Mouse (Mus musculus): ENCODE data around the gene Gnl2.
A peak's percentile ranks its signal among the peaks of the same experiment; 100 is the strongest.

The Gnl2 gene

GRCm38 (mm10) chr4:125084403-125085345 lies 68.3 kb downstream of the Gnl2 start, which contains the start of gene Meaf6:
Gene Meaf6, plus strand, starts transcription at chr4:125085134.
- DNase-seq (ENCODE audit: low spot score in 2 of 2) = peak; percentile 92 to 99

DNA sequence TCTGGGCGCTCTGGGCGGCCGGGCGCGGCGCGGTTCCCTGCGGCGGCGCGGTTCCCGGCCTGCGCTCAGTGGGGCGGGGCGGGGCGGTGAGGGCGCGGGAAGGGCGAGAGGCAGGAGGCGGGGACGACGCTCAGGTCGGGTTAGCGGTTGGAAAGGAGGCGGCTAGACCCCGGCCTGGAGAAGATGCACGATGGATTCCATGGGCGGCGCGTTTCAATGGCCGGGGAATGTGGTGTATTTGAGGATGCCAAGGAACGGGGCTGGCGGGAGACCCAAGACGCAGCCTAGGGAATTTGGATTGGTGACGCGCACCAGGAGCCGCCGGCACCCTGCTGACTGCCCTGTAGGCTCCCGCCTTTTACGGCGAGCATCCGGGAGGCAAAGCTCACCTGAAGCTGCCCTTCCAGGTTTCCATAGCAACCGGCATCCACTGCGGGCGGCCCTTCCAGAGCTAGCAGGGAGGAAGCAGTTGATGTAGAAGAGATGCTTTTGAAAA lies 69.0 kb downstream of the Gnl2 start:
- DNase-seq (ENCODE audit: low spot score in 2 of 2) = peak; percentile 82 to 92

DNA sequence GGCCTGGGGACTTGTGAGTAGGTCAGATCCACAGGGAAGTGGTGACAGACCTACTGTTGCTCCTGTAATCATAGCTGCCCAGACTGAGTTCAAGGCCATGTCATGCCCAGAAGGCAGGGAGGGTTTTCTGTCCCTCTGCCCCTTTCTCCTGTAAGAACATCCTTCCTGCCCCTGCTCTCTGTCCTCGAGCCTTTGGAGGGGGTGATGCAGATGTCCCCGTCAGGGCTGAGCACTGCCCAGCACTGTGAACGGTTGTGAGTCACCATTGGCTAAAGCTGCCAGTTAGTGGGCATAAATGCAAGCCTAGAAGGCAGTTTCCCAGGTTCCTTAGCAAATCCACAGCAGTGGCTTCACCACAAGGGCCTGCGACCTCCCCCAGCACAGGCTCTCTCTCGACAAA lies 76.6 kb downstream of the Gnl2 start:
- no peak for DNase-seq (ENCODE audit: low spot score in 2 of 2)

GRCm38 (mm10) chr4:125096066-125096465 lies 79.7 kb downstream of the Gnl2 start:
- DNase-seq (ENCODE audit: low spot score in 2 of 2) = no peak

DNA sequence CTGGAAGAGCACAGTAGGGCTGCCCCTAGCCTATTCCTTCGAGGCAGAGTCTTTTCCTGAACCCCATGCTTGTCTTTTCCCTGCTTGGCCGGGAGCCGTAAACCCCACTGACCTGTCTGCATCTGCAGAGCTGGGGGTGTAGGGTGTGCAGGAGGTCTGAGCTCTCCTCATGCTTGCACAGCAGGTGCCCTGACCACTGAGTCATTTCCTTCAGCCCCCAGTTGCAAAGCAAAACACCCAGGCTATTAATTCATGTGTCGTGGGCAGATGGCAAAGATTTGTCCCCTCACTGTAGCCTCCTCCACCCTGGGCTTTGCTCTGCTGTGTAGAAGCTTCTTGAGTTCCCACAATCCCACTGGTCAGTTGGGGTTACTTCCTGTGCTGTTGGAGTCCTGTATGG lies 81.0 kb downstream of the Gnl2 start:
- no peak for DNase-seq (ENCODE audit: low spot score in 2 of 2)

- peak; percentile 81 to 96 for DNase-seq (ENCODE audit: low spot score in 2 of 2)
Observed at GRCm38 (mm10) chr4:125099458-125099857, 83.1 kb downstream of the Gnl2 start.

- no peak for DNase-seq (ENCODE audit: low spot score in 2 of 2)
Observed at GRCm38 (mm10) chr4:125101334-125101733, 84.9 kb downstream of the Gnl2 start.
